Mouse (Mus musculus): ENCODE data around the gene Fancd2os. TPM values are rescaled to one million over a fixed set of nuclear protein-coding genes. Genes with fewer than 3 reads are reported as not detected.

The Fancd2os gene
- total RNA-seq, 1 experiment = 0.45 TPM

- peaks cover 0 to 8% of the 10 kb centered on the region in 2 experiments; a peak in 2 of 4 replicates for H3K4me1 ChIP-seq (ENCODE audit: control insufficient read depth in 2 of 2, insufficient read depth in 2 of 2, low read length in 2 of 2, poor library complexity in 1 of 2)
- in situ Hi-C loops (cut with MboI; ENCODE audit: low sequenced_read_pairs in 2 of 2, unreplicated experiment in 2 of 2) = no loop called here
- TF ChIP-seq HCFC1 (IDR thresholded peaks at IDR 0.05; ENCODE audit: borderline replicate concordance, insufficient read depth, low read length) (no peak), ZC3H11A (IDR thresholded peaks at IDR 0.05; ENCODE audit: borderline replicate concordance, low read depth, low read length) (no peak), CHD2 (IDR thresholded peaks at IDR 0.05; ENCODE audit: low read depth, low read length) (no peak), MAFK (IDR thresholded peaks at IDR 0.05; ENCODE audit: insufficient read depth, low read depth, low read length) (no peak), ZNF384 (IDR thresholded peaks at IDR 0.05; ENCODE audit: low read depth, low read length) (no peak)
Observed at GRCm38 (mm10) chr6:113597945-113598344, 2.6 kb downstream of the Fancd2os start.

GRCm38 (mm10) chr6:113592637-113593036 lies 7.9 kb downstream of the Fancd2os start:
- Histone ChIP-seq H3K4me3 (ENCODE audit: insufficient read depth in 1 of 2, low read depth in 1 of 2, low read length in 2 of 2, poor library complexity in 1 of 2, severe bottlenecking in 1 of 2) (no peak overlapping the region), H3K36me3 (ENCODE audit: control insufficient read depth, insufficient read depth, low read length, poor library complexity, severe bottlenecking) (peaks cover 15% of the 10 kb centered on the region), H3K9ac (ENCODE audit: insufficient read depth, low read depth, low read length, poor library complexity, severe bottlenecking) (no peak overlapping the region), H3K9me3 (ENCODE audit: control insufficient read depth, insufficient read depth, low read depth, low read length) (no peaks in the 10 kb centered on the region), H3K4me1 (ENCODE audit: control insufficient read depth in 2 of 2, insufficient read depth in 2 of 2, low read length in 2 of 2, poor library complexity in 1 of 2) (no peaks in the 10 kb centered on the region), H3K27ac (ENCODE audit: insufficient read depth, low read depth, low read length, poor library complexity, severe bottlenecking) (no peak overlapping the region)
- DNase-seq (ENCODE audit: low read depth, low spot score) = no peak
- no peak for TF ChIP-seq HCFC1 (IDR thresholded peaks at IDR 0.05; ENCODE audit: borderline replicate concordance, insufficient read depth, low read length)
- TF ChIP-seq MAFK (IDR thresholded peaks at IDR 0.05; ENCODE audit: insufficient read depth, low read depth, low read length) = no peak
- TF ChIP-seq CHD2 (IDR thresholded peaks at IDR 0.05; ENCODE audit: low read depth, low read length) = no peak
- no peak for TF ChIP-seq ZNF384 (IDR thresholded peaks at IDR 0.05; ENCODE audit: low read depth, low read length)
- no peak for TF ChIP-seq ZC3H11A (IDR thresholded peaks at IDR 0.05; ENCODE audit: borderline replicate concordance, low read depth, low read length)
- in situ Hi-C loops (cut with MboI; ENCODE audit: low sequenced_read_pairs in 2 of 2, unreplicated experiment in 2 of 2) = no loop called here

More at GRCm38 (mm10) chr6:113597945-113598344, 2.6 kb downstream of the Fancd2os start:
- no peak for DNase-seq (ENCODE audit: low read depth, low spot score)
- no peak overlapping the region for H3K27ac ChIP-seq (ENCODE audit: insufficient read depth, low read depth, low read length, poor library complexity, severe bottlenecking)
- no peak overlapping the region for H3K4me3 ChIP-seq (ENCODE audit: insufficient read depth in 1 of 2, low read depth in 1 of 2, low read length in 2 of 2, poor library complexity in 1 of 2, severe bottlenecking in 1 of 2)
- H3K36me3 ChIP-seq (ENCODE audit: control insufficient read depth, insufficient read depth, low read length, poor library complexity, severe bottlenecking) = peaks cover 13% of the 10 kb centered on the region
- no peak overlapping the region for H3K9ac ChIP-seq (ENCODE audit: insufficient read depth, low read depth, low read length, poor library complexity, severe bottlenecking)
- H3K9me3 ChIP-seq (ENCODE audit: control insufficient read depth, insufficient read depth, low read depth, low read length) = no peaks in the 10 kb centered on the region

GRCm38 (mm10) chr6:113586466-113587183 lies 13.9 kb downstream of the Fancd2os start:
- Histone ChIP-seq H3K36me3 (ENCODE audit: control insufficient read depth, insufficient read depth, low read length, poor library complexity, severe bottlenecking) (peaks cover 22% of the 10 kb centered on the region), H3K27ac (ENCODE audit: insufficient read depth, low read depth, low read length, poor library complexity, severe bottlenecking) (no peak overlapping the region), H3K9me3 (ENCODE audit: control insufficient read depth, insufficient read depth, low read depth, low read length) (no peaks in the 10 kb centered on the region), H3K4me3 (ENCODE audit: insufficient read depth in 1 of 2, low read depth in 1 of 2, low read length in 2 of 2, poor library complexity in 1 of 2, severe bottlenecking in 1 of 2) (no peak overlapping the region), H3K9ac (ENCODE audit: insufficient read depth, low read depth, low read length, poor library complexity, severe bottlenecking) (no peak overlapping the region), H3K4me1 (ENCODE audit: control insufficient read depth in 2 of 2, insufficient read depth in 2 of 2, low read length in 2 of 2, poor library complexity in 1 of 2) (no peaks in the 10 kb centered on the region; a peak in 1 of 4 replicates)
- in situ Hi-C loops (cut with MboI; ENCODE audit: low sequenced_read_pairs in 2 of 2, unreplicated experiment in 2 of 2) = no loop called here
- DNase-seq (ENCODE audit: low read depth, low spot score) = no peak
- TF ChIP-seq MAFK (IDR thresholded peaks at IDR 0.05; ENCODE audit: insufficient read depth, low read depth, low read length) (no peak), CHD2 (IDR thresholded peaks at IDR 0.05; ENCODE audit: low read depth, low read length) (no peak), ZC3H11A (IDR thresholded peaks at IDR 0.05; ENCODE audit: borderline replicate concordance, low read depth, low read length) (no peak), ZNF384 (IDR thresholded peaks at IDR 0.05; ENCODE audit: low read depth, low read length) (no peak), HCFC1 (IDR thresholded peaks at IDR 0.05; ENCODE audit: borderline replicate concordance, insufficient read depth, low read length) (no peak)

GRCm38 (mm10) chr6:113585065-113585464 lies 15.4 kb downstream of the Fancd2os start:
- H3K27ac ChIP-seq (ENCODE audit: insufficient read depth, low read depth, low read length, poor library complexity, severe bottlenecking) = no peak overlapping the region
- no peaks in the 10 kb centered on the region for H3K9me3 ChIP-seq (ENCODE audit: control insufficient read depth, insufficient read depth, low read depth, low read length)
- TF ChIP-seq CHD2 (IDR thresholded peaks at IDR 0.05; ENCODE audit: low read depth, low read length) (no peak), HCFC1 (IDR thresholded peaks at IDR 0.05; ENCODE audit: borderline replicate concordance, insufficient read depth, low read length) (no peak), MAFK (IDR thresholded peaks at IDR 0.05; ENCODE audit: insufficient read depth, low read depth, low read length) (no peak), ZNF384 (IDR thresholded peaks at IDR 0.05; ENCODE audit: low read depth, low read length) (no peak)
- peaks cover 18% of the 10 kb centered on the region for H3K36me3 ChIP-seq (ENCODE audit: control insufficient read depth, insufficient read depth, low read length, poor library complexity, severe bottlenecking)
- no peak for DNase-seq (ENCODE audit: low read depth, low spot score)
- H3K9ac ChIP-seq (ENCODE audit: insufficient read depth, low read depth, low read length, poor library complexity, severe bottlenecking) = no peak overlapping the region
- H3K4me3 ChIP-seq (ENCODE audit: insufficient read depth in 1 of 2, low read depth in 1 of 2, low read length in 2 of 2, poor library complexity in 1 of 2, severe bottlenecking in 1 of 2) = no peak overlapping the region
- H3K4me1 ChIP-seq (ENCODE audit: control insufficient read depth in 2 of 2, insufficient read depth in 2 of 2, low read length in 2 of 2, poor library complexity in 1 of 2) = no peaks in the 10 kb centered on the region; a peak in 1 of 4 replicates
- in situ Hi-C loops (cut with MboI; ENCODE audit: low sequenced_read_pairs in 2 of 2, unreplicated experiment in 2 of 2) = no loop called here

All from ES-E14 (cell line).